Mouse (Mus musculus): ENCODE measurements around the gene Slc6a9.

GRCm38 (mm10) chr4:117921358-117921757 lies 87.1 kb downstream of the Slc6a9 start:
- TF ChIP-seq CTCF (IDR thresholded peaks at IDR 0.05; ENCODE audit: low read depth), result no peak
- TF ChIP-seq EP300 (IDR thresholded peaks at IDR 0.05; ENCODE audit: low read depth), result no peak
